Mouse (Mus musculus) lung, embryonic 15.5 days (tissue): ENCODE results near the gene Acss3. TPM values are rescaled to one million over a fixed set of nuclear protein-coding genes. Genes with fewer than 3 reads are reported as not detected.

Source experiments
- ATAC-seq: fragments of 200-750 bp; cut with Nextera tagmentation; 2 replicates; pipeline ENCODE4 v1.8.0; 2017; ENCODE audit warnings: moderate number of reproducible peaks, borderline replicate concordance; ENCODE audit not compliant: low FRiP score, low TSS enrichment; ENCODE audit errors: extremely low read depth
- H3K27ac ChIP-seq: fragments of 300-500 bp; sonication (generic); 2 replicates; pipeline ENCODE4 v1.5.1; 2015; ENCODE audit warnings: moderate library complexity, mild to moderate bottlenecking, inconsistent platforms
- H3K27me3 ChIP-seq: fragments of 300-500 bp; sonication (generic); 2 replicates; pipeline ENCODE4 v1.6.1; 2015; ENCODE audit warnings: inconsistent platforms
- H3K36me3 ChIP-seq: fragments of 300-500 bp; sonication (generic); 2 replicates; pipeline ENCODE4 v1.6.1; 2015; ENCODE audit warnings: inconsistent platforms
- H3K4me1 ChIP-seq: fragments of 300-500 bp; sonication (generic); 2 replicates; pipeline ENCODE4 v1.6.1; 2015; ENCODE audit warnings: inconsistent platforms
- H3K4me2 ChIP-seq: fragments of 300-500 bp; sonication (generic); 2 replicates; pipeline ENCODE4 v1.6.1; 2015; ENCODE audit warnings: inconsistent platforms, mild to moderate bottlenecking, moderate library complexity
- H3K4me3 ChIP-seq: fragments of 300-500 bp; sonication (generic); 2 replicates; pipeline ENCODE4 v1.5.1; 2015; ENCODE audit warnings: mild to moderate bottlenecking, inconsistent platforms
- H3K9ac ChIP-seq: fragments of 300-500 bp; sonication (generic); 2 replicates; pipeline ENCODE4 v1.6.1; 2015; ENCODE audit warnings: inconsistent platforms
- H3K9me3 ChIP-seq: fragments of 300-500 bp; sonication (generic); 2 replicates; pipeline ENCODE4 v1.6.1; 2016; ENCODE audit warnings: inconsistent platforms
- WGBS: fragments of 180-500 bp; shearing (Covaris S2); methylation state at CpG from one replicate; pipeline ENCODE4 v1.1.7; 2015; 5-methylcytosine and 5-hydroxymethylcytosine counted together
- polyA plus RNA-seq: library from polyadenylated mRNA; unstranded; fragments of >200 nt; fragmentation: Nextera tagmentation; extraction: Ambion mirVana; gene quantifications from 2 replicates; pipeline ENCODE4 v1.2.1, GENCODE M21; 2015

The Acss3 gene
- polyA plus RNA-seq, 1 experiment from 2014 or later, result 9.8 TPM

DNA sequence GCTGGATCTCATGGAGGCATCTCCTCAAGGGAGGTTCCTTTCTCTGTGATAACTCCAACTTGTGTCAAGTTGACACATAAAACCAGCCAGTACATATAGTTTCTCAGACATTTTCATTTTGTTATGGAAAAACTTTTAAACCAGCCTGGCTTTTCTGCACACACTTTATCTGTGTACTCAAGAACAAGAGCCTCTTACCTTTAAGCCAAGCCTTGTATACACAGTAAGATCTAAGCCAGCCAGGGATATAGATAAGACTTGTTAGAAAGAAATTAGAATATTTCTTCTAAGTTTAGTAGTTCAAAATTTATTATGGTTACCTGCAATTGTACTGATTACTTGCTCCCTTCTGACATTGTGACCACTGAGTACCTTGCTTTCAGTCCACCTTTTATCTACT, 209.2 kb downstream of the Acss3 start:
- H3K4me3 ChIP-seq, result no peak overlapping the region
- no peak for ATAC-seq

DNA sequence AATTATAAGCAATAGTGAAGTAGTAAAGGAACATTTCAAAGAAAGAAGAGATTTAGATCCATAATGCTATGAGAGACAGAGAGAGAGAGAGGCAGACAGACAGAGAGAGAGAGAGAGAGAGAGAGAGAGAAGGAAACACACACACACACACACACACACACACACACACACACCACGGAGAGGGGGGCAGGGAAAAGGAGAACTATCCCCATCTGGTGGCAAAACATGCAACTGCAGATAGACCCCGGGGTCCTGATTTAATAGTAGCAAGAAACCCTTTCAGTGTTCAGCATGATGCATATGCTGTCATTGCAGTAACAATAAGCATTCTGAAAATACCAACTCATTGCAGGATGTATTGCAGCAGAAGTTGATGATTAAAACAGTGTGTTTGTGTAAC, 210.4 kb downstream of the Acss3 start:
- no peaks in the 10 kb centered on the region for H3K9me3 ChIP-seq
- H3K4me2 ChIP-seq, result no peak overlapping the region
- no peaks in the 10 kb centered on the region for H3K27me3 ChIP-seq
- no peak overlapping the region for H3K9ac ChIP-seq
- no peaks in the 10 kb centered on the region for H3K36me3 ChIP-seq
- 11% methylated on average over 2 of the region's 2 CpGs for WGBS
- ATAC-seq, result no peak
- H3K4me3 ChIP-seq, result no peak overlapping the region
- H3K4me1 ChIP-seq, result peaks cover 4% of the 10 kb centered on the region; the same call in 1 of the 2 replicates
- no peak overlapping the region for H3K27ac ChIP-seq

More for the DNA sequence above, 209.2 kb downstream of the Acss3 start:
- no peak overlapping the region for H3K9ac ChIP-seq
- no peaks in the 10 kb centered on the region for H3K9me3 ChIP-seq
- no peak overlapping the region for H3K27ac ChIP-seq
- H3K27me3 ChIP-seq, result no peaks in the 10 kb centered on the region
- no peaks in the 10 kb centered on the region for H3K36me3 ChIP-seq
- H3K4me2 ChIP-seq, result no peak overlapping the region
- H3K4me1 ChIP-seq, result peaks cover 4% of the 10 kb centered on the region; the same call in 1 of the 2 replicates

- H3K27ac ChIP-seq, result no peak overlapping the region
- H3K4me2 ChIP-seq, result no peak overlapping the region
- no peaks in the 10 kb centered on the region for H3K9me3 ChIP-seq
- H3K4me3 ChIP-seq, result no peak overlapping the region
- no peak for ATAC-seq
- H3K27me3 ChIP-seq, result no peaks in the 10 kb centered on the region
- peaks cover 4% of the 10 kb centered on the region; the same call in 1 of the 2 replicates for H3K4me1 ChIP-seq
- no peak overlapping the region for H3K9ac ChIP-seq
- no peaks in the 10 kb centered on the region for H3K36me3 ChIP-seq
- WGBS, result 70% methylated on average over 3 of the region's 3 CpGs
Measured at GRCm38 (mm10) chr10:106910108-106910507, 213.4 kb downstream of the Acss3 start.

DNA sequence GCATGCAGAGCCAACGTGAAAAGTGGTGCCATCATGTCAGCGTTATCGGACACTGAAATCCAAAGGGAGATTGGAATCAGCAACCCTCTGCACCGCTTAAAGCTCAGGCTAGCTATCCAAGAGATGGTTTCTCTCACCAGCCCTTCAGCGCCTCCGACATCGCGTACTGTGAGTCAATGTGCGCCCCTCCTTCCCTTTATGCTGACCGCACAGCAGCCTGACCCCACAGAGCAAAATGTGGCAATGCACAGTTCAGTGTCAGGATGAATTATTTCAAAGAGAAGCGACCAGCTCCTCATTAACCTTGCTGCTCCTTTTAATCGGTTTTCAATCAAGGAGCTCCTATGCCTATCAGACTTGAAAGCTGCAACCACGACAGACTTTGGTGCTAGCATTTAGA, 227.1 kb downstream of the Acss3 start:
- no peak overlapping the region for H3K4me2 ChIP-seq
- no peak for ATAC-seq
- no peaks in the 10 kb centered on the region for H3K27me3 ChIP-seq
- no peaks in the 10 kb centered on the region for H3K36me3 ChIP-seq
- H3K27ac ChIP-seq, result no peak overlapping the region
- H3K9ac ChIP-seq, result no peak overlapping the region
- no peak overlapping the region for H3K4me3 ChIP-seq
- H3K9me3 ChIP-seq, result no peaks in the 10 kb centered on the region
- WGBS, result 59% methylated on average over 13 of the region's 13 CpGs
- H3K4me1 ChIP-seq, result no peaks in the 10 kb centered on the region

Other genes with a start within 250 kb of the Acss3 start
- 5.5 and 5.9 TPM in 2 replicates for gene Lin7a, start 148.0 kb upstream of the Acss3 start, polyA plus RNA-seq